Mouse (Mus musculus): Measurements from ENCODE around the gene 2310030G06Rik.

GRCm38 (mm10) chr9:50714188-50714587 lies 32.1 kb downstream of the 2310030G06Rik start:
- TF ChIP-seq POLR2A (IDR thresholded peaks at IDR 0.05; ENCODE audit: borderline replicate concordance, control insufficient read depth, low read depth, low read length): no peak
- no peak for TF ChIP-seq CTCF (IDR thresholded peaks at IDR 0.05; ENCODE audit: control insufficient read depth, insufficient read depth, low read length)
